Mouse (Mus musculus) lung, postnatal 10 days (tissue): ENCODE data around the gene Thap4.
"Not testable (repeated sequence)": the region's sequence is repeated elsewhere in the genome, so short reads cannot be mapped to it uniquely, and the experiment has no call there.

Experiments
- DNase-seq: peaks from one replicate; pipeline ENCODE4 v3.0.0; 2021

Gene Thap4

DNA sequence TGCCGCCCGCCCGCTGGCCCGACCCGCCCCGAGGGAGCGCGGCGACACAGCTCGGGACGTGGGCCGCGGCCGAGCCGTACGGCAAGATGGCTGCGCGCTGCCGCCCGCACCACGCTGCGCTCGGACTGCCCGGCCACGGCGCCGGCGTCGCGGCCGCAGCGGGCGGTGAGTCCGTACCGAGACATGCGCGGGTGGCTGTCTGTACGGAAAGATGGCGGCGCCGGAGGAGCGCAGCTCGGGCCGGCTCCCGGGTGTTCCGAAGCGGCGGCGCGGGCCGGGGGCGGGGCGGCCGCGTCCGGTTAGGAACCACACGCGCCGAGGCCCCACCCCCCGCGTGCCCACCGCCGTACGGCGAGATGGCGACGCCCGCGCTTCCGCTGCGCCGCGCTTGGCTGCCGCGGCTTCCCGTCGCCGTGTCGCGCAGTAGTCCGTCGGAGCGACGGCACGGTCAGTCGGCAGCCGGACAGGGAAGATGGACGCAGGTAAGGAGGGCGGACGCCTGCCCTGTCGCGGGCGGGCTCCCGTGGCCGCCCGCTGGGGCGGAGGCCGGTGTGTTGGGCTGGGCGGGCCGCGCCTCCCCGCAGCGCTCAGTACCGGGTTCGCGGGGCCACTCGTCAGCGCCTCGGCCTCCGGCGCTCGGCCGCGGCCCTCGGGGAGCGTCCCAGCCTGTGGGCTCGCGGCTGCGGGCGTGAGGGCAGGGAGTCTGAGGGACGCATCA is at the start of gene Thap4:
Thap4 (minus strand) TSS at position 292 of the 718 bp plus-strand sequence.
- DNase-seq, result peak; percentile 93

DNA sequence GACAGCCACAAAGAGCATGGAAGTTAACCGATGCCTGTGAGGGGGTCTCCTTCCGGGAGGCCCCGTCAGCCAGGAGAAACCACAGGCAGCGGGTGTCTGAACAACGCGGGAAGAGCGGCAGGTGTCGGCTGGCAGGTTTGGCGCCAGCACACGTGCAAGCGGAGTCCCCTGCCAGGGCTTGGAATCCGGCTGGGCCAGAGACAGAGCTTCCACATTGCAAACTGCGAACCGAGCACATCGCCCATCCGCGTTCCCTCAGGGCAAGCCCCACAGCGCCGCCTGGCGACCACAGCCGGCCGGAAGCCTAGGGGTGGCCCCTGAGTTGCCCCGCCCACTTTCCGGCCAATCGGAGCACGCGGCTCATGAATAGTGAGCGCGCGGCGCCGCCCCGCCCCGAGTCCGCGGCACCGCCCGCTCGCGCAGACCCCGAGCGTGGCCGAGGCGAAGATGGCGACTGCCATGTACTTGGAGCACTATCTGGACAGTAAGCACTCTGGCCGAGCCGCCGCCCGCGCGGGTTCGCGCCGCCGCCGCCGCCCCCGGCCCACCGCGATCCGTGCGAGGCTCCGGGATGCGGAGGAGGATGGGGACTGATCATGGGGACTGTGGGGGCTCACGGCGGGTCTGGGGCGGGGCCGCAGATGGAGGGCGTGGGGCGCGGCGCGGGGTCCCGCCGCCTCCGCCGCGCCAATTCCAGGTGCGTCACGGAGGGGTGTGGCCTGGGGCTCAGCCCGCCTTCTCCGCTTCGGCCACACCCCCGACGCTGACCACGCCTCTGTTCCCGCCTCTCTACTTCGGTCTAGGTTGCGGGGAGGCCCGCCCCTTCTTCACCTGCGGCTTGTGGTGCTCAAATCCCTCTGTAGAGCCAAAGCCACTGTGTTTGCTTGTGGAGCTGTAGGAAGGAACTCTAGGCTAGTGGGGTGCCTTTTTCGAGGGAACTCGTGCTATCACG is 49.2 kb upstream of the Thap4 start, which contains the start of gene Ing5:
Ing5 (plus strand) TSS at position 410 of the 952 bp plus-strand sequence.
- DNase-seq, result peak; percentile 100

DNA sequence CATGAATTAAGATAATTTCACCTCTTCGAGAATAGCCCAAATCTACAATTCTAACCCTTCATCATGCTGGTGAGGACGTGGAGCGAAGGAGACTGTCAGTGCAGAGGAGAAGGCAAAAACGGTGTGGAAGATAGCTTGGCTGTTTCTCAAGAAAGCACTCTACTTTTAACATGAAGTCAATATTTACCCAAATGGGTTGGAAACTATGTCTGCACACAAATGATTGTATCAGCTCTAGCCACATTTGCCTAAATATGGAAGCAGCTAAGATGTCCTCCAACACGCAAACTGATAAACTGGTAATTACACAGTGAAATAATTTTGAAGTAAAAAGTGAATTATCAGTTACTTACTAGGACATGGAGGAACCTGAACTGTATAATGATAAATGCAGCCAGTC is 48.1 kb upstream of the Thap4 start:
- no peak for DNase-seq

DNA sequence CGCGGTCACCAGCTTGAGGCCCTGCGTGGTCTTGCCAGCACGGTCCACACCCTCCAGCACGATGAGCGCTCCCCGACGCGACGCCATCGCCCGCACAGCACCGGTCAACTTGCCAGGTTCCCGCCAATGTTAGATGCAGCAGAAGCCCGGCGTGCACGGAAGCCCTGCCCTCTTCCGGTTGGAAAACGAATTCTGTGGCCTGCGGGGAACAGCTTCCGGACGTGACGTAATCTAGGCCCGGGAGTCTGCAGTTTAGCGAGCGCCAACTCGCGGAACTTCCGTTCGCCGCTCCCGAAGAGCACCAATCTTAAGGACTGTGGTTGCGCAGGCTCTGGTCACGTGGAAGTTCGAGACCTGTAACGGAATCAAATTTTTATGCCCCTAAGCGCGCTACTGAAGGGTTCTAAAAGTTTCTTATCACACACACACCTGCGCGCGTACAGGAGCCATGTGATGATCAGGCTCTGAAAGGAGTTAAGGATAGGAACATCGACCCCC is 47.1 kb upstream of the Thap4 start, which contains the start of gene Dtymk:
Dtymk (minus strand) TSS at position 194 of the 498 bp plus-strand sequence.
- peak; percentile 96 for DNase-seq

DNA sequence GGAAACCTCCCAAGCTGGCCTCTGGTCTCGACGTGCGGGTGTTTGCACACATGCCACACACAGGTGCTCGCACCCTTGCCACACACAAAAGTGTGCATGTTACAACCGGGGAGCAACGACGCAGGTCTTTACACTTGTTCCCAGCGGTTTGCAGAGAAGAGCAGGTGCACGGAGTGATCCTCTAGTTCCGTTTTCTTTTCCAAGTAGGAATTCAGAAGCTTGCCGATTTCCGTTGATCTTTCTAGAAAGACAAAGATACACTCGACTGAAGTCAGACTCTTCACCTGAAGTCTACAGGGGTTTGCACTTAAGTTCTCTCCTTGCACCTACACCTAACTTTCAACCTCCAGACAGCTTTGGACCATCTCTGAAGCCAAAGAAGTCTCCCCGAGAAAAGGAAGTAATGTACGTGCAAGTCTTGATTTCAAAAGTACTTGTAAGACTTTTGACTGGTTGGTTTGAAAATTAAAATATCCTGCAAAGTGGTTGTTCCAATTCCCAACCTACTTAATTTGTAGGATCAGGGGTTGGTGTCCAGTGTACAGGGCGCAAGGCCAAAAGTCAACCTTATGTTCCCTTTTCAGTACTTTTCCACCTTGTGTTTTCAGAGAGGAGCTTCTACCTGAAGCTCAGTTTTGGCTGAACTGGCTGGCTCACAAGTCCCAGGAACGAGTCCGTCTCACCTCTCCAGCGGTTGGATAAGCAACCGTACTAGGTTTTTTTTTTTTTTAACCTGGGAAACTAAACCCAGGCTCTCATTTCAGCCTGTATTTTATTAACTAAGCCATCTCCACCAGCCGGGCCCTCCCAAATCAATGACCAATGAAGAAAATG is 46.2 kb upstream of the Thap4 start:
- DNase-seq, result no peak

DNA sequence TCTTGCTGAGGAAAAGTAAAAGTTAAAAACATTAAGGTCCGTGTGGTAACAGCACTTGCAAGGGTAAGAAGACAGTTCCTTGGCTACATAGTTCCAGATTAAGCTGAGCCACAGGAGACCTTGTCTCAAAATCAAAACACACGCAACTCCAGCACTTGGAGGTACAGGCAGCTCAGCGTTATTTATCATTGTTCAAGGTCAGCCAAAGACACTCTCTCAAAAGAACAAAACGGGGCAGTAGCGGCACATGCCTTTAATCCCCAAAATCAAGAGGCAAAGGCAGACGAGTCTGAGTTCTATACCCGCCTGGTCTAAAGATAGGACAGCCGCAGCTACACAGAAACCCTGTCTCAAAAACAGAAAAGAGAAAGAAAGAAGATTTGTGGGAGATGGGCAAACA is 41.2 kb upstream of the Thap4 start:
- no peak for DNase-seq

DNA sequence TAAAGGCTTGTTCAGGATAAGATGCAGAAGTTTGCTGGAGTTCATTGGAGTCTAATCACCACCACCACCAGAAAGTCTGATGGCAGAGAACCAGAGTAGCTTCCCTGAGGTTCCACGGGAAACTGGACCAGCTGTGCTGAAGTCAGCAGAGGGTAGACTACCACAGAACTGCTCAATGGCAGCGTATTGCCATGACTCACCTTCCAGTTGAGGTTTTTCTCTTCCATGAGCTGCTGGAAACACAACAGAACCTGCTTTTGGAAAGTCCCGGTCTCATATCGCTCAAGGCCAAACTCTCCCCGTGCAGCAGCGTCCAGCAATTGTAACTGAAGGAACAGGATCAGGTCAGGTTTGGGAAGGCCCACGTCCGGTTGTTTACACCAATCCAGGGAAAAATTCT is 39.9 kb upstream of the Thap4 start:
- no peak for DNase-seq

DNA sequence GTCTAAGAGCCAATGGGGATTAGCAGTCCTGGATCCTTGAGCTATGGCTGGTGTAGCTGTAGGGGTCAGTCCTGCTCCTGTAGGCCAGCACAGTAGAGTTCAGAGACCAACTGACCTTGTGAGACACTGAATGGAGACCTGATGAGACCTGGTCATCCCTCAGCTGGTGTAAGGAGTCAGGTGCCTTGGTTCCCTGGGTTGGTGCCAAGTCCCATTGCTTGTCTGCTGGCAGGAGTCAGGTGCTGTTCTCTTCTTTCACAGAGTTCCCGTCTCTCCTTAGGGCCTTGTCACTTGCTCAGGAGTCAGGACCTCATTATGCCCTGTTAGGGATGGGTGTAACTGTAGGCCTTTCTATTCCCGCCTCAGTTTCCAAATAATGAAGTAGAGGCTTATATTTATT is 32.2 kb upstream of the Thap4 start:
- no peak for DNase-seq

DNA sequence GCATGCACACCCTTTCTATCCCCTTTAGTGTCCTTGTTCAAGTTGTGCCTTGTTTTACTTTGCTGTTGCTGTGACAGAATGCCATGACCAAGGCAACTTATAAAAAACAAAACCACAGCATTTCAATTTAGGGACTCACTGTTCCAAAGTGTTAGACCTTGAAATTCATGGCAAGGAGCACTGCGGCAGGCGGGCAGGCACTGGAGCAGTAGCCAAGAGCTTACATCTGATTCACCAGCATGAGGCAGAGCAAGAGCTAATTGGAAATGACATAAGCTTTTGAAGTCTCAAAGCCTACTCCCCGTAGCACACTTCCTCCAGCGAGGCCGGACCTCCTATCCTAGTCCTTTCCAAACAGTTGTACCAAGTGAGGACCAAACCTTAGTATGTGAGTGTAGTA is 22.0 kb upstream of the Thap4 start:
- no peak for DNase-seq

DNA sequence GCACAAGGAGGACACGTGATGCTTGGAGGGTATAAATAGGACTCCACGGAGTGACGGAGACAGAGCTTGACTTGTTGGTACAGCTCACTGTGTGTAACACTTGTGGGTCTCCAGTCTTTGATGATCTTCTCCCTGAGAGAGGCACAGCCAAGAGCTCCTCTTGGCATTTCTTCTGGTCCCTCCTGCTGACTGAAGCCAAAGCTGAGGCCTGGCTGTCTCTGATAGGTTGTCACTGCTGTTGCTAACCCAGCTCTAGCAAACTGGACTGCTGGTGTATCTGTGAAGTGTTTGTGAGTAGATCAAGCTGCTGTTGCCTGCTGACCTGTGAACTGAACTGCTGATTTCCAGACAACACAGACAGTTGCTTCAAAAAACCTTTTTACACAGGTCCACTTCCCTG is 15.2 kb upstream of the Thap4 start:
- DNase-seq, result peak; percentile 74

DNA sequence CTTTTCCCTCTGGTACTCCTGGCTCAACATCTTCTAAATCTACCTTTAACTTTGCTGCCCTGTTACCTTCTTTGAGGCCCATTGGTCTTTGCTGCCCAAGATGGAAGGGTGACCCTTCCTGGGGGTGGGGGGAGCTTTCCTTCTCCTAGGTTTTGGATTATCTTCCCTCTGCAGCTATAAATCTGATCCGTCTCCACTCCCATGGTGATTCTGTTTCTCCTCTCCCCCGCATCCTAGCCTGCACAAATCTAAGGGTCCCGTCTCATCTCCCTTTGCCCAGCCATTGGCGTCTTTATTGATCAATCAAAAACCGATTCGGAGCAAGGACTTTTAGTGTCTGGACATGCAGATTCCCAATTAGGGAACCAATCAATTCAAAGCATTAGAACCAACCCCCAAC is 12.9 kb upstream of the Thap4 start:
- no peak for DNase-seq

DNA sequence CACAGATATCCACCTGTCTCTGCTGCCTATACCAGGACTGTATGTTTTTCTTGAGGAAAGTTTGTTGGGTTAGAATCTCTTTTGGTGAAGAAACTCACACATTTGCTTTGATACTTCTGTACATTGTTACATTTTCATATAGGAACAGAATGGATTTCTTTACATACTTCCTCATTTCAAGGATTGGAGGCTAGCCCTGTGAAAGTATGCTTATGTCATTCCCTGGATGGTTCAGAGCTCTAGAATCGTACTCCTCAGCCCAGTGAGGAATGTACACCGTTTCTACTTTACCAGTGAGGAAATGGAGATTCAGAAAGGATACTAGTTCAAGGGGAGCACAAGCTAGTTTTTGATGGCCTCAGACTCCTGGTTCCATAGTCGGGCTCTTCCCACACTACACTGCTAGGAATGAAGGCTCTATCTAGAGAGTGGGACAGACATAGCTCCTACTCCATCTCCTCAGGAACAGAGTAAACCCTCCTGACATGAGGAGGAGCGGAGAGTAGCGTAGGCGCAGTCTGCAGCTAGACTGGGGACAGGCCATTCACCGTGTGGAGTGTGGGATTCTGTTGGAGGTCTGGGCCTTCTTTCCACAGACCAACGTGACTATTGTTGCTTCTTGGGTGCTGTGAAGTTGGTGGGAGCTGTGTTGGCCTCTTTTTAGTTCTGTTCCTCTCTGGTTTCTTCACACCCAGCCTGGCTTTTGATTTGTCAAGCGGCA is 10.4 kb upstream of the Thap4 start:
- no peak for DNase-seq

DNA sequence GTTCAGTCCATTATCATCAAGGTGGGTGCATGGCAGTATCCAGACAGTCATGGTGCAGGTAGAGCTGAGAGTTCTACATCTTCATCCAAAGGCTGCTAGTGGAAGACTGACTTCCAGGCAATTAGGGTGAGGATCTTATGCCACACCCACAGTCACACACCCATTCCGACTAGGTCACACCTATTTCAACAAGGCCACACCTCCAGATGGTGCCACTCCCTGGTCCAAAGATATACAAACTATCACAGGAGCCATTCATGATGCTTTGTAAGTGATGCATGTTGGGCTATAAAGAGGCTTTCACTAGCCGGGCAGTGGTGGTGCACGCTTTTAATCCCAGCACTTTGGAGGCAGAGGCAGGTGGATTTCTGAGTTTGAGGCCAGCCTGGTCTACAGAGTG is 8.9 kb upstream of the Thap4 start:
- not testable (repeated sequence) for DNase-seq

DNA sequence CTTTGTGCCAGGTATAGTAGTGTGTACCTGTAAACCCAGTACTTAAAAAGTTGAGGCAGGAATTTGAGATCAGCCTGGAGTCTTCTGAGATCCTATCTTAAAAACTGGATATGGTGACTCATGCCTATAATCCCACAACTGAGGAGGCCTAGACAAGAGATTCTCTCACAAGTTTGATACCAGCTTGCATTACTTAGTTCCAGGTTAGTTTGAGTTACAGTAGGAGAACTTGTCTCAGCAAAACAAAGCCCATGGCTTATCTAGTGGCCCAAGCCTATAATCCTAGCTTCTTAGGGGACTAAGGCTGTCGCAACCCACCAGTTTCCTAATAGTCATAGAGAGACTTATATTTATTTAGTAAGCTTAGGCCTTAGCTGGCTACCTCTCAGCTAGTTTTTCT is 5.4 kb upstream of the Thap4 start:
- no peak for DNase-seq

DNA sequence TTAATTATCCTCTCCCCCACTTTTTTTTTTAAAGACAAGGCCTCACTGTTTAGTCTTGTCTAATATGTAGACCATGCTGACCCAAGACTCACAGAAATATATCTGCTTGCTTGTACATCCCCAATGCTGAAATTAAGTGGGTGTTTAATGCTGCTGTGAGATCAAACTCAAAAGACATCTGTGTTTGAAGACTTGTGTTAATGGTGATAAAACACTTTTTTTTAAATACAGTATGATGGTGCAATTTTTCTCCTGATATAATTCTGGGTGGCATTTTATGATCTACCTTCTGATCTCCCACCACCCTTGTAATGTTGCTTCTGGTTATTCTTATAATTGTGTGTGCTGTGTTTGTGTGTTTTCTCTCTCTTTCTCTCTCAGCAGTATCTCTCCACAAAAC is 1.5 kb upstream of the Thap4 start:
- no peak for DNase-seq

DNA sequence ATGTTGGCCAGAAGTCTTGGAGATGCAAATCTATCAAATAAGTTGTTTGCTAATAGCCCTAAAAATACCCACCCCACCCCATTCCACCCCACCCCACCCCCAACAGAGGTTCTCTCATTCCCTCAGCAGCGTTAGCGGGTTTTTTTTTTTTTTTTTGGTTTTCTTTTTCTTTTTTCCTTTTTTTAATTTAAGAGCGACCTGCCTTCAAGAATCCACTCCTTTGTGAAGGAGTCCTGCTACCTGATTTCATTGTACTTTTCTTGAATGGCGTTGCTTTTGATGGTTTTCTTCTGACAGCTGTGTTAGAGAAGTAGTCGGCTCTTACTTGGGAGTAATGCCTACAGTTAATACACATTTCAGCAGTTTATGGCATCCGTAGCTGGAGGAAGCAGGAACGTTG is 954 bp upstream of the Thap4 start:
- no peak for DNase-seq

DNA sequence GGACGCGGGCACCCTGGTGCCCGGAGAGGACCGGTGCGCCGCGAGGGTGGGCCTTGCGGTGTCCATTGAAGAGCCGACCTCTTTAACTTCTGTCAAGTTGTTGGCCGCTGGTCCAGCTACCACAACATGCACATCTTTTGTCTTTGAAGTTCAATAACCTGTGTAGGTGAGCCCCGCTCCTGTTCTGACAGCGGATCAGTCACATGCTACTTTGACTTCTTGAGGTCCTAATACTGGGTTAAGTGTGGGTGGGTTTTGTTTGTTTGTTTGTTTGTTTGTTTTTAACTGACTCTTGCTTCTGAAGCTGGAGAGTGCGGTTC is 587 bp upstream of the Thap4 start:
- DNase-seq, result no peak

DNA sequence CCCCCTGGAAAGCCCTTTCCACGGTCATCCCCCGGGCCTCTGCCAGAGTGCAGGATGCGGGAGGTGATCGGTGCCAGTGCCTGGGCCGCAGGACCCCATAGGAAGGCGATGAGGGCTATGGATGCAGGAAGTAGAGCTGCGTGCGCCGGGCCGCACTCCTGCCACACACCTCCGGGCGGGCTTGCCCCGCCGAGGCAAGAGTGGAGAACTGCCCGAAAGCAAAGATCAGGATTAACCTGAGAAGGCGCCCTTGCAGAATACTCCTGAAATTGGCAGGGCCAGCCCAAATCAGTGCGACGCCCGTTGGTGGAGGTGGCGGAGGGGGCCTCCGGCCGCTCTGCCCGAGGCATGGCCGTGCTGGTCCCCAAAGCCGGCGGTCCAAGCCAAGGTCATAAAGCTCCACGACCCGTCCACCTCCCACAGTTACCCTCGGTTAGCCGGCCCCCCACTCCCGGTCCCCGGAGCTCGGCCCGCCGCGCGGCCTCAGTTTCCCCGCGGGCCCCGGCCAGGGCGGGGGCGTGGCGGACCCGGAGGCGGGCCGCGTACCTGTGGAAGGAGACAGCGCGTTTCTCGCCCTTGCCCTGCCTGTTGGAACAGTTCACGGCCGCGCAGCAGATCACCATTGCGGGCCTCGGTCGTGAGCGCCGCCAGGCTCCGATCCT is 622 bp downstream of the Thap4 start:
- peak; percentile 47 for DNase-seq

DNA sequence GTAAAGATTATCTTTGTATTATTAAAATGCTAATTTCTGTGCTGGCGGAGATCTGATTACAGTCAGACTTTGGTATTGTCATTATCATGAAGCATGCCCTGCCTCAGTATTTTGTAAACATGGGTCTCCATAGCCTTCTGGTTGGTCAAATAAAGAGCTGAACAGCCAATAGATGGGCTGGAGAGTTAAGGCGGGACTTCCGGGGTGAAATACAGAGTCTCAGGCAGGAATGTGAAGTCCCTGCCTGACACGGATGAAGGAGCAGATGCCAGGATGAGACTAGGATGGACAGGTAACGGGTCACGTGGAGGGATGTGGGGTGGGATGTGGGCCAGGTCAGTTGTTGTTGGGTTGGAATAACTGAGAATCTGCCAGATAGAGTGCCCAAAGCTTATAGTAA is 3.4 kb downstream of the Thap4 start, which contains the start of gene Atg4b:
Atg4b (plus strand) TSS at position 211 of the 400 bp plus-strand sequence.
- DNase-seq, result no peak

DNA sequence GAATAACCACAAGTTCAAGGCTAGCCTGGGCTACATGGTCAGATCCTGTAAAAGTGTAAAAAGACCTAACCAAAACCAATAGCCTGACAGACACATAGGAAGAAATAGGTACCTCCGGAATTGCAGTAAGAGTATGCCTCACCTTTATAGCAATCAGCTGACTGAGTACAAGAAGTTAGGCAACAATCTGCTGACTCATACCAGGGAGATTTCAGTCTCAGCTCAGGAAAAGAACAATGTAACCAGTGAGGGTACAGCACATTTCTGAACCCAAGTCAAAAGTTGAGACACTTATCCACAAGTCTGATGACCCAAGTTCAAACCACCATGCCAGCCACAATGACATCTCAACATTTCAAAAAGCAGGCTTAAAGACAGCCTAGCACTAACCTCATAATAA is 6.1 kb downstream of the Thap4 start:
- DNase-seq, result no peak

DNA sequence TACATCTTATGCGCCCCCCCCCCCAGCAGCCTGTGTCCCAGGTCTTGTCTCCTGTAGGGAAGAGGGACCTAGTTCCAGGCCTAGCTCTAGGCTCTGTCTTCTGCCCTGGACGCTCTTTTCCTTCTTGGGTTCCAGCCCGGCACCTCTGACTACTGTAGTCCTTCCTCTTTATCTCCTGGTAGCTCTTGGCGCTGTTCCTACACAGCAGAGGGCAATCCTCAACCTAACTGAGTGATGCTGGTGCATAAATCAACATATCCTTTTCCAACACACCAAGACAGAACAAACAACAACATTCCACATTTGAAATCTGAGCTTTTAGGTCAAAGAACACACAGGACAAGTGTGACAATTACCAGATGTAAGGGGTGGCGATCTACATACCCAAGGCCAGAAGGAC is 8.5 kb downstream of the Thap4 start:
- no peak for DNase-seq

DNA sequence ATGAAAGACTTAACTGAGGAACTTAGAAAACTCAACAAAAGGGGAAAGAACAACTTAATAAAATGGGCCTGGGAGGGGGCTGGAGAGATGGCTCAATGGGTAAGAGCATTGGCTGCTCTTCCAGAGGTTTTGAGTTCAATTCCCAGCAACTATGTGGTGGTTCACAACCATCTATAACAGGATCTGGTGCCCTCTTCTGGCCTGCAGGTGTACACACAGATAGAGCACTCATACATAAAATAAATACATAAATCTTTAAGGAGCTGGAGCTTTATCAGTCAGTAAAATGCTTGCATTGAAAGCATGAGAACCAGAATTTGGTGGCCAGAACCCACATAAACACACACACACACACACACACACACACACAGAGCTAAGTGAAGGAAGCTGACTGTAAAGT is 11.8 kb downstream of the Thap4 start:
- DNase-seq, result no peak
